Mouse (Mus musculus) hindbrain, embryonic 14.5 days (tissue): ENCODE results near the gene Klk4. TPM values are rescaled to one million over a fixed set of nuclear protein-coding genes. Genes with fewer than 3 reads are reported as not detected.

Source experiments
- ATAC-seq: fragments of 200-750 bp; cut with Nextera tagmentation; 2 replicates; pipeline ENCODE4 v1.8.0; 2017; ENCODE audit warnings: moderate number of reproducible peaks, mild to moderate bottlenecking, moderate TSS enrichment, moderate library complexity; ENCODE audit not compliant: low FRiP score
- DNase-seq: peaks from one replicate; pipeline ENCODE4 v3.0.0-alpha.2; 2015; ENCODE audit warnings: low spot score
- H3K27ac ChIP-seq: fragments of 300-500 bp; sonication (generic); 2 replicates; pipeline ENCODE4 v1.5.1; 2014; ENCODE audit warnings: mild to moderate bottlenecking, moderate library complexity
- H3K27me3 ChIP-seq: fragments of 300-500 bp; sonication (generic); 2 replicates; pipeline ENCODE4 v1.6.1; 2014; ENCODE audit warnings: mild to moderate bottlenecking, low read length, mixed read lengths; ENCODE audit not compliant: control insufficient read depth, insufficient read depth
- H3K36me3 ChIP-seq: fragments of 300-500 bp; sonication (generic); replicated peaks from 2 replicates; pipeline ENCODE4 v1.6.1; 2014; ENCODE audit not compliant: control insufficient read depth, insufficient read depth
- H3K4me1 ChIP-seq: fragments of 300-500 bp; sonication (generic); replicated peaks from 2 replicates; pipeline ENCODE4 v1.6.1; 2014; ENCODE audit warnings: antibody characterized with exemption, low read length, mixed read lengths; ENCODE audit not compliant: control insufficient read depth, insufficient read depth
- H3K4me2 ChIP-seq: fragments of 300-500 bp; sonication (generic); replicated peaks from 2 replicates; pipeline ENCODE4 v1.6.1; 2014; ENCODE audit warnings: mild to moderate bottlenecking, moderate library complexity
- H3K4me3 ChIP-seq: fragments of 300-500 bp; sonication (generic); replicated peaks from 2 replicates; pipeline ENCODE4 v1.5.1; 2014; ENCODE audit warnings: mild to moderate bottlenecking, low read length
- H3K9ac ChIP-seq: fragments of 300-500 bp; sonication (generic); 2 replicates; pipeline ENCODE4 v1.6.1; 2014
- H3K9me3 ChIP-seq: fragments of 300-500 bp; sonication (generic); 2 replicates; pipeline ENCODE4 v1.6.1; 2016; ENCODE audit warnings: low read length; ENCODE audit not compliant: control insufficient read depth
- WGBS: fragments of 180-500 bp; shearing (Covaris S2); extraction: QIAGEN DNeasy Blood & Tissue Kit; methylation state at CpG from one replicate; pipeline ENCODE4 v1.1.7; 2014; 5-methylcytosine and 5-hydroxymethylcytosine counted together
- polyA plus RNA-seq: library from polyadenylated mRNA; unstranded; fragments of >200 nt; fragmentation: Nextera tagmentation; extraction: Ambion mirVana; gene quantifications from 2 replicates; pipeline ENCODE4 v1.2.1, GENCODE M21; 2014

The Klk4 gene
- polyA plus RNA-seq, 1 experiment from 2014 or later = 4.5 TPM

- no peak overlapping the region for H3K4me2 ChIP-seq
- peak; percentile 99 for DNase-seq
- no peaks in the 10 kb centered on the region for H3K4me1 ChIP-seq
- no peaks in the 10 kb centered on the region for H3K9me3 ChIP-seq
- 12% methylated on average over 1 of the region's 1 CpGs for WGBS
- no peak overlapping the region for H3K27ac ChIP-seq
- no peaks in the 10 kb centered on the region for H3K36me3 ChIP-seq
- peak; percentile 96 for ATAC-seq
- H3K4me3 ChIP-seq = no peak overlapping the region
- H3K27me3 ChIP-seq = no peaks in the 10 kb centered on the region
- H3K9ac ChIP-seq = no peak overlapping the region
Measured at GRCm38 (mm10) chr7:43894836-43895235, 13.9 kb downstream of the Klk4 start.

GRCm38 (mm10) chr7:43914821-43915220, 33.9 kb downstream of the Klk4 start:
- 76% methylated on average over 9 of the region's 9 CpGs for WGBS
- no peak for DNase-seq
- no peak overlapping the region for H3K27ac ChIP-seq

GRCm38 (mm10) chr7:43918426-43918825, 37.5 kb downstream of the Klk4 start:
- no peaks in the 10 kb centered on the region for H3K27me3 ChIP-seq
- no peak for DNase-seq

More at GRCm38 (mm10) chr7:43914821-43915220, 33.9 kb downstream of the Klk4 start:
- no peak overlapping the region for H3K4me3 ChIP-seq
- ATAC-seq = no peak
- no peak overlapping the region for H3K9ac ChIP-seq
- H3K27me3 ChIP-seq = no peaks in the 10 kb centered on the region
- H3K36me3 ChIP-seq = no peaks in the 10 kb centered on the region
- no peaks in the 10 kb centered on the region for H3K4me1 ChIP-seq
- H3K9me3 ChIP-seq = no peaks in the 10 kb centered on the region
- no peak overlapping the region for H3K4me2 ChIP-seq

DNA sequence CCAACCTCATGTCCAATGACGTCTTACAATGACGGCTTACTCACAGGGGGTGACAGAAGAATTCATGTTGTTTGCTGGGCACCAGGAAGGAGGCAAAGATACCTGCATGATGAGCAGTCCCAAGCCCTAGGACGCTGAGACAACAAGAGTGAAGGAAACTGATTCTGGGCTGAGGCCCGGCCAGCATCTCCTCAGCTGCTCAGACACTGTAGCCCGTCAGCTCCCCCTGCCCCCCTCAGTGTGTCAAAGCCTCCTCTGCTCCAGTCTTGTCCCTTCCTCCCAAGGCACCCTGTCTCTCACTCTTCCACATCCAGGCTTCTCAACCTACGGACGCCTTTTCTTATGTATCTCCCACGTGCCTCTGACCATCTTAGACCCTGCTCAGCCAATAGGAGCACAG, 37.9 kb downstream of the Klk4 start:
- H3K4me1 ChIP-seq = no peaks in the 10 kb centered on the region
- H3K4me2 ChIP-seq = no peak overlapping the region
- H3K36me3 ChIP-seq = no peaks in the 10 kb centered on the region
- no peak for ATAC-seq
- H3K4me3 ChIP-seq = no peak overlapping the region
- DNase-seq = no peak
- no peak overlapping the region for H3K9ac ChIP-seq
- no peak overlapping the region for H3K27ac ChIP-seq
- no peaks in the 10 kb centered on the region for H3K9me3 ChIP-seq
- 77% methylated on average over 8 of the region's 8 CpGs for WGBS
- H3K27me3 ChIP-seq = no peaks in the 10 kb centered on the region

More at GRCm38 (mm10) chr7:43918426-43918825, 37.5 kb downstream of the Klk4 start:
- Histone ChIP-seq H3K9ac (no peak overlapping the region), H3K27ac (no peak overlapping the region), H3K4me2 (no peak overlapping the region), H3K36me3 (no peaks in the 10 kb centered on the region), H3K9me3 (no peaks in the 10 kb centered on the region), H3K4me1 (no peaks in the 10 kb centered on the region), H3K4me3 (no peak overlapping the region)
- WGBS = 90% methylated on average over 13 of the region's 13 CpGs
- no peak for ATAC-seq

DNA sequence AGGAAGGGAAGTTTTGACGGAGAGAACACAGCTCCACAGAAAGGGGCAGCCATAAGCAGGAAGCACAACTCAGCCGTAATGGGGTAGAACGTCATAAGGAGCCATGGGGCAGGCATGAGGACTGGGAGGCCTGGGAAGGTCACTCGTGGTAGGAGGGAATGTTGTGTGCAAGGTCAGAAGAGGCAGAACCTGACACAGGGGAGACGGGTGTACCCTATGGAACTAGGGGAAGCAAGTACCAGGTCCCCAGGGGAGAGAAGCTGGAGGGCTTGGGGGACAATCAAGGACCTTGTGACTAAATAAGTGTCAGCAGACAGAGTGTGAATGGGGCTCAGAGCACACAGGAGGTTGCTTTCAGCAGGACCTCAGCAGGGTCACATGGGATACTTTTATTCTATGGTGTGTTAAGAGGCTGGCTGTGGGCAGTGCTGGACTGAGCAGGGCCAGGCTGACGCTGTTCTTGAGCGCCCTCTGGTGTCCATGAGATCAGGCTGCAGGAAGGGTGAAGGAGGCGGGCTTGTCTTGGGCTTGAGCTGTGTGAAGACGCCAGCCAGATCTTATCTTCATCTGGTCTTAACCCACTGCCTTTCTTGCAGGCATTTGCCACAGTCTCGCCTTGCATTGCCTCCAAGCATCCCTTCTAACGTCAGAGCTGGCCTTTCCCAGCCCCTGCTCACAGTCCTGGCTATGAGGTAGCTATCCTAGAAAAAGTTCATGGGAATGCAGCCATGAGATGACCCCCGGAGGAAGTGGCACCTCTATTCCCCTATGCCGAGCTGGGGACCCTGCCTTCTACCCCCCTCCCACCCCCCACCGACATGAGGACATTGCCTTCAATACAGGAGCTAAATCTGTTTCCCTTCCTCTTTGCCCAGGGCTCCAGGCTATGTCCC, 38.8 kb downstream of the Klk4 start:
- H3K9ac ChIP-seq = no peak overlapping the region
- DNase-seq = peak; percentile 84
- no peak overlapping the region for H3K4me2 ChIP-seq
- H3K36me3 ChIP-seq = no peaks in the 10 kb centered on the region
- no peaks in the 10 kb centered on the region for H3K9me3 ChIP-seq
- WGBS = 34% methylated on average over 14 of the region's 14 CpGs
- no peaks in the 10 kb centered on the region for H3K27me3 ChIP-seq
- no peak overlapping the region for H3K4me3 ChIP-seq
- peak; percentile 89 for ATAC-seq
- no peak overlapping the region for H3K27ac ChIP-seq
- H3K4me1 ChIP-seq = no peaks in the 10 kb centered on the region

- Histone ChIP-seq H3K4me3 (no peak overlapping the region), H3K27me3 (no peaks in the 10 kb centered on the region), H3K9me3 (no peaks in the 10 kb centered on the region), H3K4me1 (no peaks in the 10 kb centered on the region), H3K4me2 (no peak overlapping the region), H3K36me3 (no peaks in the 10 kb centered on the region), H3K27ac (no peak overlapping the region), H3K9ac (no peak overlapping the region)
- 99% methylated on average over 3 of the region's 3 CpGs for WGBS
- DNase-seq = no peak
- ATAC-seq = no peak
Measured at GRCm38 (mm10) chr7:43920582-43920981, 39.6 kb downstream of the Klk4 start.

GRCm38 (mm10) chr7:43921087-43921486, 40.1 kb downstream of the Klk4 start:
- Histone ChIP-seq H3K9ac (no peak overlapping the region), H3K9me3 (no peaks in the 10 kb centered on the region), H3K4me1 (no peaks in the 10 kb centered on the region), H3K36me3 (no peaks in the 10 kb centered on the region), H3K4me2 (no peak overlapping the region), H3K27ac (no peak overlapping the region), H3K4me3 (no peak overlapping the region), H3K27me3 (no peaks in the 10 kb centered on the region)
- DNase-seq (no peak), ATAC-seq (no peak)
- WGBS = 92% methylated on average over 6 of the region's 6 CpGs

- WGBS = 84% methylated on average over 2 of the region's 2 CpGs
Measured at GRCm38 (mm10) chr7:43921941-43922340, 41.0 kb downstream of the Klk4 start.

DNA sequence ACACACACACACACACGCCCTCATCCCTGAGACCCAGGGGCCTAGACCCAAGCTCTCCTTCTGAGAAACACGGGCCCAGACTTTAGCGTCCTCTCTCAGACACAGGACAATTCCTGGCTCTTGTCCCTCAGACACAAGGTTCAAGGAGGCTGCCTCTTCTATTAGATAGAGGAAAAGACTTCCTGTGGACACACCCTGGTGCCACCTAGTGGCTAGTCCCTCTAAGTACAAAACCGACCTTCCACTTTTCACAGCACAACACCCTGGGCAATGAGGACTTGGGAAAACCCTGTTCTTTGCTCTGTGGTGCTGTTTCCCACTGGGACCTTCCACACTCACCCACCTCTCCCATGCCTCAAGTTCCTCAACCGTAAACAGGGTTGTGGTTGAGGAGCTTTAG, 45.0 kb downstream of the Klk4 start:
- DNase-seq (no peak), ATAC-seq (no peak)
- H3K4me2 ChIP-seq = no peak overlapping the region
- no peaks in the 10 kb centered on the region for H3K4me1 ChIP-seq
- 63% methylated on average over 5 of the region's 5 CpGs for WGBS
- H3K4me3 ChIP-seq = no peak overlapping the region
- no peaks in the 10 kb centered on the region for H3K9me3 ChIP-seq
- no peaks in the 10 kb centered on the region for H3K27me3 ChIP-seq
- no peak overlapping the region for H3K9ac ChIP-seq
- H3K36me3 ChIP-seq = no peaks in the 10 kb centered on the region
- no peak overlapping the region for H3K27ac ChIP-seq

More at GRCm38 (mm10) chr7:43921941-43922340, 41.0 kb downstream of the Klk4 start:
- no peaks in the 10 kb centered on the region for H3K9me3 ChIP-seq
- no peak overlapping the region for H3K4me2 ChIP-seq
- no peak overlapping the region for H3K9ac ChIP-seq
- no peaks in the 10 kb centered on the region for H3K4me1 ChIP-seq
- no peaks in the 10 kb centered on the region for H3K36me3 ChIP-seq
- H3K27ac ChIP-seq = no peak overlapping the region
- no peak for ATAC-seq
- no peaks in the 10 kb centered on the region for H3K27me3 ChIP-seq
- DNase-seq = no peak
- no peak overlapping the region for H3K4me3 ChIP-seq
